Mouse (Mus musculus) lung, adult 2 months (tissue): ENCODE measurements around the gene Ankrd13b.

ENCODE experiments used
- CTCF ChIP-seq: fragments of 200-500 bp; IDR thresholded peaks from 2 replicates; pipeline ENCODE4 v1.5.1; 2011; ENCODE audit warnings: mild to moderate bottlenecking, low read length, control low read depth; ENCODE audit not compliant: insufficient read depth
- POLR2A ChIP-seq: fragments of 200-500 bp; IDR thresholded peaks from 2 replicates; pipeline ENCODE4 v1.6.1; 2011; ENCODE audit warnings: low read depth, mild to moderate bottlenecking, control low read depth, low read length, borderline replicate concordance; ENCODE audit errors: extremely low read depth

GRCm38 (mm10) chr11:77514281-77514831 is 24.9 kb upstream of the Ankrd13b start:
- TF ChIP-seq CTCF, result no peak
- TF ChIP-seq POLR2A, result no peak; the same call in 1 of the 2 replicates
